Mouse (Mus musculus) bone marrow macrophage, adult 2 months (primary cell): ENCODE measurements around the gene Trim50.

Experiments used
- CTCF ChIP-seq: IDR thresholded peaks from 2 replicates; pipeline ENCODE4 v1.5.1; 2012; ENCODE audit warnings: low read depth, mild to moderate bottlenecking, low read length, moderate library complexity
- POLR2A ChIP-seq: IDR thresholded peaks from 2 replicates; pipeline ENCODE4 v1.6.1; 2012; ENCODE audit warnings: mild to moderate bottlenecking, low read depth, low read length, borderline replicate concordance

- TF ChIP-seq CTCF = no peak
- no peak for TF ChIP-seq POLR2A
These were observed 3.2 kb upstream of the Trim50 start, which contains the start of gene Fkbp6 for GRCm38 (mm10) chr5:135349862-135350261.
